Mouse (Mus musculus) hindbrain, embryonic 12.5 days (tissue): ENCODE data around the gene Tex11. TPM values are rescaled to one million over a fixed set of nuclear protein-coding genes. Genes with fewer than 3 reads are reported as not detected.
"Not testable (repeated sequence)": the region's sequence is repeated elsewhere in the genome, so short reads cannot be mapped to it uniquely, and the experiment has no call there.

Experiments
- ATAC-seq: fragments of 200-750 bp; cut with Nextera tagmentation; 2 replicates; pipeline ENCODE4 v1.8.0; 2017; ENCODE audit warnings: moderate TSS enrichment; ENCODE audit not compliant: low FRiP score
- H3K27ac ChIP-seq: fragments of 300-500 bp; sonication (generic); 2 replicates; pipeline ENCODE4 v1.5.1; 2016; ENCODE audit warnings: mild to moderate bottlenecking
- H3K27me3 ChIP-seq: fragments of 300-500 bp; sonication (generic); 2 replicates; pipeline ENCODE4 v1.6.1; 2016; ENCODE audit warnings: mild to moderate bottlenecking
- H3K36me3 ChIP-seq: fragments of 300-500 bp; sonication (generic); 2 replicates; pipeline ENCODE4 v1.6.1; 2016; ENCODE audit warnings: mild to moderate bottlenecking
- H3K4me1 ChIP-seq: fragments of 300-500 bp; sonication (generic); 2 replicates; pipeline ENCODE4 v1.6.1; 2016
- H3K4me2 ChIP-seq: fragments of 300-500 bp; sonication (generic); replicated peaks from 2 replicates; pipeline ENCODE4 v1.6.1; 2016; ENCODE audit warnings: mild to moderate bottlenecking
- H3K4me3 ChIP-seq: fragments of 300-500 bp; sonication (generic); 2 replicates; pipeline ENCODE4 v1.5.1; 2016; ENCODE audit warnings: mild to moderate bottlenecking
- H3K9ac ChIP-seq: fragments of 300-500 bp; sonication (generic); 2 replicates; pipeline ENCODE4 v1.6.1; 2016; ENCODE audit warnings: mild to moderate bottlenecking, moderate library complexity
- H3K9me3 ChIP-seq: fragments of 300-500 bp; sonication (generic); replicated peaks from 2 replicates; pipeline ENCODE4 v1.6.1; 2016; ENCODE audit warnings: mild to moderate bottlenecking
- WGBS: fragments of 180-500 bp; shearing (Covaris S2); methylation state at CpG from one replicate; pipeline ENCODE4 v1.1.7; 2016; 5-methylcytosine and 5-hydroxymethylcytosine counted together
- polyA plus RNA-seq: library from polyadenylated mRNA; unstranded; fragments of >200 nt; fragmentation: Nextera tagmentation; extraction: Ambion mirVana; gene quantifications from 2 replicates; pipeline ENCODE4 v1.2.1, GENCODE M21; 2016

Gene Tex11
- polyA plus RNA-seq: 0.12 and 0.21 TPM in 2 replicates

DNA sequence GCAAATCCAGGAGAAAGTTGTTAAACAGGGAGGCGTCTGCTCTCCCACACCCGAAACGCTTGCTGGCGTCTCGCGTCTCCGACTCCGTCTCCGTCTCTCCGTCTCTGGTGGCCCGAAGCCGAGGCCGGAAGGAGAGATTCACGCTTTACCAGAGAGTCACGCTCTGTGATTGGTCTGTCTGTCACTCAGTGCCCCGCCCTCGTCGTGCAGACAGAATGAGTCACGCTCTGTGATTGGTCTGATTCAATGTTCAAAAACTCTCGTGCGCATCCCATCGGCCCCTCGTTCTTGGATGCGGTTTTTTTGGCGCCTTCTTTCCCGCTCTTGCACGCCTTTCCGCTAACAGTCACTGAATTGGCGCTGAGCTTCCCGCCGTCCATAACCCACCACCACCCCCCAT is at the start of gene Tex11:
Gene Tex11, minus strand, starts transcription at position 127 of the 400 bp plus-strand sequence.
- H3K4me3 ChIP-seq: no peak within 1 kb of the TSS
- no peaks in the 10 kb centered on the region for H3K36me3 ChIP-seq
- no peaks in the 10 kb centered on the region for H3K9me3 ChIP-seq
- H3K4me1 ChIP-seq: no peaks in the 10 kb centered on the region
- H3K4me2 ChIP-seq: no peak within 1 kb of the TSS
- ATAC-seq: no peak
- H3K9ac ChIP-seq: no peak within 1 kb of the TSS
- no peak within 1 kb of the TSS for H3K27ac ChIP-seq
- WGBS: 89% methylated on average over 31 of the region's 31 CpGs
- H3K27me3 ChIP-seq: no peaks in the 10 kb centered on the region

GRCm38 (mm10) chrX:101085920-101086319 is 26.5 kb upstream of the Tex11 start, which contains the start of gene Slc7a3:
Gene Slc7a3, minus strand, starts transcription at chrX:101086020.
- 43% methylated on average over 11 of the region's 11 CpGs for WGBS

GRCm38 (mm10) chrX:101085211-101085610 is 25.7 kb upstream of the Tex11 start:
- not testable (repeated sequence) for H3K9me3 ChIP-seq, H3K9ac ChIP-seq, H3K4me1 ChIP-seq, H3K27ac ChIP-seq, ATAC-seq, H3K36me3 ChIP-seq
- peak overlapping the region; percentile 26 for H3K4me3 ChIP-seq
- H3K4me2 ChIP-seq: peak overlapping the region; percentile 53
- H3K27me3 ChIP-seq: peaks cover 22% of the 10 kb centered on the region; the same call in 1 of the 2 replicates
- WGBS: 22% methylated on average over 8 of the region's 9 CpGs

More at GRCm38 (mm10) chrX:101085920-101086319, 26.5 kb upstream of the Tex11 start, which contains the start of gene Slc7a3:
- no peak for ATAC-seq
- Histone ChIP-seq H3K4me1 (peaks cover 4% of the 10 kb centered on the region; the same call in 1 of the 2 replicates), H3K9ac (no peak within 1 kb of the TSS), H3K4me3 (peak within 1 kb of the TSS; percentile 26), H3K4me2 (peak within 1 kb of the TSS; percentile 53), H3K36me3 (no peaks in the 10 kb centered on the region), H3K9me3 (no peaks in the 10 kb centered on the region), H3K27me3 (peaks cover 22% of the 10 kb centered on the region; the same call in 1 of the 2 replicates), H3K27ac (no peak within 1 kb of the TSS)

- ATAC-seq: no peak
- H3K9me3 ChIP-seq: no peaks in the 10 kb centered on the region
- WGBS: 57% methylated on average over 2 of the region's 2 CpGs
- peaks cover 22% of the 10 kb centered on the region; the same call in 1 of the 2 replicates for H3K27me3 ChIP-seq
- H3K27ac ChIP-seq: no peak overlapping the region
- H3K4me1 ChIP-seq: peaks cover 4% of the 10 kb centered on the region; the same call in 1 of the 2 replicates
- H3K36me3 ChIP-seq: no peaks in the 10 kb centered on the region
- no peak overlapping the region for H3K4me3 ChIP-seq
- no peak overlapping the region for H3K4me2 ChIP-seq
- no peak overlapping the region for H3K9ac ChIP-seq
Measured at GRCm38 (mm10) chrX:101084192-101084591, 24.7 kb upstream of the Tex11 start.

DNA sequence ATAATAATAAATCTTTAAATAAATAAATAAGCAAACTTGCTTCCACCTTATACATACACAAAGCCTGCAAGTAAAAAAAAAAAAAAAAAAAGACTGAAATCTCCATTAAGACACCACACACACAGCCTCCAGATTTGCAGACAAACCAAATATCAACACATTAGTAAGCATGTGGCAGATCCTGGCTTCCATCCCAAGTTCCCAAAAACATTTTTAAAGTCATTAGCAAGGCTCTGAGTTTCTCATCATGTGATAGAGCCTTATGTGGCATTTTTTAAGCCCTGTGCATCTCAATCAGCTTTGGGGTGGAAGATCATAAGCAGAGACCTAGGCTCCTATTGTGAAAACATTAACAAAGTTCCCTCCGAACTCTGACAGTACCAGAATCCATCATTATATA is 5.8 kb upstream of the Tex11 start:
- ATAC-seq: no peak
- no peak overlapping the region for H3K9ac ChIP-seq
- H3K4me1 ChIP-seq: no peaks in the 10 kb centered on the region
- no peak overlapping the region for H3K4me2 ChIP-seq
- H3K4me3 ChIP-seq: no peak overlapping the region
- no peaks in the 10 kb centered on the region for H3K9me3 ChIP-seq
- H3K27me3 ChIP-seq: no peaks in the 10 kb centered on the region
- WGBS: 76% methylated on average over 1 of the region's 1 CpGs
- no peak overlapping the region for H3K27ac ChIP-seq
- H3K36me3 ChIP-seq: no peaks in the 10 kb centered on the region

GRCm38 (mm10) chrX:101063503-101063902 is 4.0 kb upstream of the Tex11 start:
- WGBS: 70% methylated on average over 2 of the region's 2 CpGs

DNA sequence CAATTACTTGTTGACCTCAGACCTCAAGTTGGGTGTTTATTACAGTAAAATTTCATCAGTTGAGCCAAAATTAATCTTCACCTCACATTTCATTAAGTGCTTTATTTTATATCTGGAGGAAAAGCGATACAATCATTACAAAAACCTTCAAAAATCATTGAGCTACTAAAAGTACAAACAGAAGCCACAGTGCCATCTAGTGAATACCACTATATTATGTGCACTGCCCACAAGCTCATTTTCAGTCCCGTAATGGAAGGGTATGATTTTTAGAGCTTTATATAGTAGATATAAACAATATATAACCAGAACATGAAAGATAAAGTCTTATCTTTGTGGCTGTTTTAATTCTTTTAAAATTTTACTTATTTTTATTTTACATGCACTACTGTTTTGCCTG is 115.8 kb downstream of the Tex11 start:
- Histone ChIP-seq H3K9ac (no peak overlapping the region), H3K36me3 (no peaks in the 10 kb centered on the region), H3K27ac (no peak overlapping the region), H3K27me3 (no peaks in the 10 kb centered on the region), H3K4me2 (no peak overlapping the region), H3K4me3 (no peak overlapping the region), H3K9me3 (no peaks in the 10 kb centered on the region), H3K4me1 (no peaks in the 10 kb centered on the region)
- WGBS: 50% methylated on average over 2 of the region's 2 CpGs
- no peak for ATAC-seq

More at GRCm38 (mm10) chrX:101063503-101063902, 4.0 kb upstream of the Tex11 start:
- Histone ChIP-seq H3K27ac (no peak overlapping the region), H3K36me3 (no peaks in the 10 kb centered on the region), H3K9ac (no peak overlapping the region), H3K4me2 (no peak overlapping the region), H3K27me3 (no peaks in the 10 kb centered on the region), H3K4me3 (no peak overlapping the region), H3K4me1 (no peaks in the 10 kb centered on the region), H3K9me3 (no peaks in the 10 kb centered on the region)
- ATAC-seq: no peak

DNA sequence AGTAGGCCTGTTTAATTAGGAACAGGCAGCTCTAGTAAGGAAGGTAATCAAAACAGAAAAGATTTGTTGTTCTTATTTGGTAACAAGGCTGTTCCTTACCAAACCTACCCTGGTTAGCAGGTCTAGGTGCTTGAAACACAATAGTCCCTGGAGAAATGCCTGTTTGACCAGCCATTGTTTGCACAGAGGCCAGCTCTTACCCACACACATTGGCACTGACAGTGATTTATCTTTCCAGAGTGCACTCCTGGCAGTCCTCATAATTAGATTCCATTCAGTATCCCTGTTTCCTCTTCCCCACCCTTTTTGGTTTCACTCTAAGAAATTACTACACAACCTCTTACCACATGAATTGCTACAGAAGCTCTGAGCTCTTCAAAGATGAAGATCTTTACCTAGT is 220.3 kb downstream of the Tex11 start:
- Histone ChIP-seq H3K27ac (no peak overlapping the region), H3K27me3 (peaks cover 5% of the 10 kb centered on the region; the same call in 1 of the 2 replicates), H3K4me1 (no peaks in the 10 kb centered on the region), H3K4me3 (no peak overlapping the region), H3K9ac (no peak overlapping the region), H3K36me3 (no peaks in the 10 kb centered on the region), H3K4me2 (no peak overlapping the region), H3K9me3 (no peaks in the 10 kb centered on the region)
- ATAC-seq: no peak

DNA sequence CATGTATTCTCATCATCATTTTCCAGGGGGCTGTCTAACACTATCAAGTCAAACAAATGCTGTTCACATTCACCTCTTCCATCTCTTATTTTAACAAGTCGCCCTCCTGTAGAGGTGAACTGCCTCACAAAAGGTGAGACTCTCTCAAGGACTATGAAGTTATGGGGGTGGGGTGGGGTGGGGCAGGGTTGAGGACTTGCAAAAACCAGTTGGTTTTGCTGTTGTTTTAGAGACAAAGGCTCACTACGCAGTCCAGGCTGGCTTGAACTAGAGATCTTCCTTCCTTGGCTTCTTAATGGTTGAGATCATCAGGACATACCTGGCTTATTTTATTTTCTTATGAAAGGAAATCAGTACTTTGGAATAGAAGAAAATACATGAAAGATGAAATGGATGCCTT is 226.7 kb downstream of the Tex11 start:
- no peak overlapping the region for H3K9ac ChIP-seq
- 74% methylated on average over 2 of the region's 2 CpGs for whole genome bisulfite sequencing
- no peaks in the 10 kb centered on the region for H3K9me3 ChIP-seq
- H3K27ac ChIP-seq: no peak overlapping the region
- no peaks in the 10 kb centered on the region for H3K4me1 ChIP-seq
- ATAC-seq: no peak
- H3K4me3 ChIP-seq: no peak overlapping the region
- no peak overlapping the region for H3K4me2 ChIP-seq
- peaks cover 1% of the 10 kb centered on the region for H3K27me3 ChIP-seq
- no peaks in the 10 kb centered on the region for H3K36me3 ChIP-seq

GRCm38 (mm10) chrX:100825557-100825956 is 233.9 kb downstream of the Tex11 start:
- no peak overlapping the region for H3K4me2 ChIP-seq
- H3K27me3 ChIP-seq: no peaks in the 10 kb centered on the region
- no peak for ATAC-seq
- H3K4me1 ChIP-seq: no peaks in the 10 kb centered on the region
- H3K4me3 ChIP-seq: no peak overlapping the region
- H3K36me3 ChIP-seq: no peaks in the 10 kb centered on the region
- no peak overlapping the region for H3K27ac ChIP-seq
- 69% methylated on average over 1 of the region's 1 CpGs for WGBS
- no peak overlapping the region for H3K9ac ChIP-seq
- no peaks in the 10 kb centered on the region for H3K9me3 ChIP-seq

- ATAC-seq: peak; percentile 30; the same call in 1 of the 2 replicates
- 63% methylated on average over 1 of the region's 1 CpGs for WGBS
- Histone ChIP-seq H3K36me3 (peaks cover 4% of the 10 kb centered on the region; the same call in 1 of the 2 replicates), H3K9ac (no peak overlapping the region), H3K4me2 (no peak overlapping the region), H3K4me1 (no peaks in the 10 kb centered on the region), H3K4me3 (no peak overlapping the region), H3K27ac (no peak overlapping the region; the same call in 1 of the 2 replicates), H3K9me3 (no peaks in the 10 kb centered on the region), H3K27me3 (peaks cover 6% of the 10 kb centered on the region; the same call in 1 of the 2 replicates)
Measured at GRCm38 (mm10) chrX:100821149-100821548, 238.3 kb downstream of the Tex11 start.

DNA sequence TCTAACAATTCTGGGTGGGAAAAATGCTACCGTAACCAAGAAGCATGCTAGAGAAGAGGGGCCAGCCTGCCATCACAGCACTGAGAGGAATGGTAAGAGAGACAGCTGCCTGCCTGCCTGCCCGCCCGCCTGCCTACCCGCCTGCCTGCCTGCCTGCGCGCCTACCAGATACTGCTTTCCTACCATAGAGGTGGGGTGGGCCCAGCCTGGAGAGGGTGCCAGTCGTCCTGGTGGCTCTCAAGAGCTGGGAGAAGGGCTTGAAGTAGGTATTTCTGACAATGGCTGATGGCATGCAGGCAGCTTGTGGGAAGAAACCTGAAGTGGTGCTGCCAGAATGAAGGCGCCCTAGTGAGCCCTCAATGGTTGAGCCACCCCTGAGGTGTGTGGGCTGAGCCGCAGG is 240.8 kb downstream of the Tex11 start:
- Histone ChIP-seq H3K9ac (no peak overlapping the region), H3K27me3 (peaks cover 6% of the 10 kb centered on the region; the same call in 1 of the 2 replicates), H3K4me2 (no peak overlapping the region), H3K36me3 (peaks cover 25% of the 10 kb centered on the region), H3K9me3 (no peaks in the 10 kb centered on the region), H3K4me1 (no peaks in the 10 kb centered on the region), H3K27ac (no peak overlapping the region), H3K4me3 (no peak overlapping the region)
- ATAC-seq: no peak
- 86% methylated on average over 9 of the region's 9 CpGs for WGBS

GRCm38 (mm10) chrX:100815766-100816165 is 243.7 kb downstream of the Tex11 start:
- Histone ChIP-seq H3K36me3 (peaks cover 37% of the 10 kb centered on the region), H3K9me3 (no peaks in the 10 kb centered on the region), H3K4me2 (no peak overlapping the region), H3K9ac (no peak overlapping the region), H3K4me3 (no peak overlapping the region), H3K27ac (no peak overlapping the region), H3K27me3 (peaks cover 6% of the 10 kb centered on the region; the same call in 1 of the 2 replicates), H3K4me1 (no peaks in the 10 kb centered on the region)
- no peak for ATAC-seq
- WGBS: 82% methylated on average over 7 of the region's 7 CpGs
